Mouse (Mus musculus): ENCODE measurements at regions not wholly inside any gene's neighbourhood (a gene's known extent, or its start where the extent isn't known, plus 50 kb on each side); places are given as distances from the start of the nearest gene placed in this dataset.

DNA sequence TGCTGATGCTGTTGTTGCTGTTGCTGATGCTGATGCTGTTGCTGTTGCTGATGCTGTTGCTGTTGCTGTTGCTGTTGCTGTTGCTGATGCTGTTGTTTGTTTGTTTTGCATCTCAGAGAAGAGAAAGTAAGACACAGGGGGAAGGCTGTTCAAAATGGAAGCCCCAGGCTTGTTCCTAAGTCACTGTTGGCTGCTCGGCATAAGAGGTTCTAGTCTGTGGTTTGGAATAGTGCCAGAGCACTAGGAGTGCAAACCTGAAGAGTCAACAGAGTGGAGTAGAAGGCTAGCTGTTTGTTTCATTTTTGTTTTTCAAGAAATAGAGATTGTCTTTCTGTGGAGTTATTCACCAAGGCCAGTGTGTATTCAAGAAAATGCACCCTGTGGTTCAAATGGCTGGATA lies 75.1 kb upstream of the Nkx2-2 start:
- Histone ChIP-seq H3K4me3 (no peak overlapping the region), H3K27me3 (ENCODE audit: insufficient read depth, poor library complexity, severe bottlenecking) (no peaks in the 10 kb centered on the region), H3K36me3 (no peaks in the 10 kb centered on the region), H3K9me3 (no peaks in the 10 kb centered on the region), H3K27ac (no peak overlapping the region), H3K4me1 (replicated peaks) (no peaks in the 10 kb centered on the region)
- 92% methylated on average over 1 of the region's 1 CpGs for WGBS
- DNase-seq (ENCODE audit: low spot score) = no peak

DNA sequence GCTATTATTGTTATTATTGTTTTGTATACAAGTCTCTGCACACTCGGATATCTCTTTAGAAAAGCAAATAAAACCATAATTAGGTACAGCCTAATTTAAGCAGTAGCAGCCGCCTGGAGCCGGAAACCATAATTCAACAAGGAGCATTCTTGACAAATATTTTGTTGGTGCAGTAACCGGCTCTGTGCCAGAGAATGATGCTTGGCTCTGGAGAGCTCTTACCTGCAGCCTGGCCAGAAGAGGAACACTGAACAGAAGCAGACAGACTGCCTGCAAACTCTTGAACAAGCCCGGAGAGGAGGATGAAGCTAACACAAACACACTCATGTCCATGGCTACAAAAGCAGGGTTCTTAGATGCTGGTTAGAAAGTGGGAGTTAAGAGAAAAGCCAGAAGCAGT lies 73.9 kb upstream of the Nkx2-2 start:
- DNase-seq (ENCODE audit: low spot score) = no peak
- Histone ChIP-seq H3K27ac (no peak overlapping the region), H3K4me3 (no peak overlapping the region), H3K27me3 (ENCODE audit: insufficient read depth, poor library complexity, severe bottlenecking) (no peaks in the 10 kb centered on the region), H3K36me3 (no peaks in the 10 kb centered on the region), H3K9me3 (no peaks in the 10 kb centered on the region), H3K4me1 (replicated peaks) (no peaks in the 10 kb centered on the region)
- 87% methylated on average over 5 of the region's 5 CpGs for WGBS

DNA sequence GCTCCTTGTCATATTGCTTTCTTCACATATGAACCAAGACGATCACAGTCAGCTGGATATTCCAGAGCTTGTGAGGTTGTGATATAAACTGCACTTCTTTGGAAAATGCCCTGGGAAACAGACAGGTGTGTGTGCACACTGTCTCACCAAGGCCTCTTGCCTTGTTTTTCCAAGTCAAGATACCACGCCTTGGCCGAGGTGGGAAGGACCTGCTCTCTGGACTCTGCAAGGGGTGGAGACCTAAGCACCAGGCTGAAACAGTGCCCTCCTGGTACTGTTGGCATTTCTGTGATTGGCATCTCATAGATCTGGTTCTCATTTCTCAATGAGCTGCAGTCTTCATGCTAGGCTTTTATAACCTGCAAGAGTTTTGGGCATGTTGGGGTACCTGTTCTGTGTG lies 73.2 kb upstream of the Nkx2-2 start:
- H3K4me1 ChIP-seq (replicated peaks) = no peaks in the 10 kb centered on the region
- DNase-seq (ENCODE audit: low spot score) = no peak
- no peaks in the 10 kb centered on the region for H3K9me3 ChIP-seq
- H3K27me3 ChIP-seq (ENCODE audit: insufficient read depth, poor library complexity, severe bottlenecking) = no peaks in the 10 kb centered on the region
- no peaks in the 10 kb centered on the region for H3K36me3 ChIP-seq
- WGBS = 96% methylated on average over 3 of the region's 3 CpGs
- no peak overlapping the region for H3K4me3 ChIP-seq
- no peak overlapping the region for H3K27ac ChIP-seq

DNA sequence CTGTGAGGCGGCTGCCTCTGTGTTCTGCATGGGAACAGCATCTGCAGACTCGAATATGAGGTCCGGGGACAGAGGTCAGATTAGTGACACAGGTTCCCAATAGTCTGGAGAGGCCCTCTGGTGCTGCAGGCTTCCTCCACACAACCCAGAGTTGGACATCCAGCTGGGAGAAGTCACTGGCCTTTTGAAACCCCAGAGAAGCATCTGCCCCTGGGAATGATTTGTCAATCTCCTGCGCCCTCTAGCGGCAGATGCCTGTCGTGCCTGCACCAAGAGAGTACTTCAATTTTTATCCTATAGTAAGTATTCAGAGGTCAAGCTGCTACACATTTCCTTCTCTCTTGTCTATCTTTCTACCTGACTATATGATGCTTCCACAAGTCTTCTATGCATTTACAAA lies 62.7 kb upstream of the Nkx2-2 start:
- peaks cover 4% of the 10 kb centered on the region; the same call in 1 of the 2 replicates for H3K4me1 ChIP-seq (replicated peaks)
- H3K4me3 ChIP-seq = no peak overlapping the region
- DNase-seq (ENCODE audit: low spot score) = peak; percentile 80
- no peaks in the 10 kb centered on the region for H3K36me3 ChIP-seq
- H3K9me3 ChIP-seq = no peaks in the 10 kb centered on the region
- H3K27ac ChIP-seq = no peak overlapping the region
- WGBS = 18% methylated on average over 6 of the region's 6 CpGs
- H3K27me3 ChIP-seq (ENCODE audit: insufficient read depth, poor library complexity, severe bottlenecking) = peaks cover 25% of the 10 kb centered on the region

DNA sequence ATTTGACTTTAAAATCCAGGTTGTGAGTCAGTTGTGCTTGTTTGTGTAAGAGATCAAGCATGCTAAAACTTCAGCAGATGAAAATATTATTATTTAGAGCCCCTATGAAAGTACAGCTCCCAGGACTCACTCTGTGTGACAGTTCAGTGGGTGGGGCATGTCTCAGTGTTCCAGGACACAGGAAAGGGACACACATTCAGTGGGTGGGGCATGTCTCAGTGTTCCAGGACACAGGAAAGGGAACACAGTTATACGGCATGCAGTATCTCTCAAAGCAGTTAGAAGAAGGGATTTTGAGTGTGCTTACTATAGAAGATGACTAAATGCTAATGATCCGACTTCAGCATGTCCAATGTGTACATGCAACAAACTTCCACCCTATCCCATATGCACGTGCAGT lies 60.9 kb upstream of the Nkx2-2 start:
- H3K9me3 ChIP-seq = no peaks in the 10 kb centered on the region
- 80% methylated on average over 3 of the region's 3 CpGs for WGBS
- H3K36me3 ChIP-seq = no peaks in the 10 kb centered on the region
- no peak overlapping the region for H3K4me3 ChIP-seq
- peaks cover 28% of the 10 kb centered on the region for H3K27me3 ChIP-seq (ENCODE audit: insufficient read depth, poor library complexity, severe bottlenecking)
- H3K4me1 ChIP-seq (replicated peaks) = peaks cover 4% of the 10 kb centered on the region; the same call in 1 of the 2 replicates
- no peak overlapping the region for H3K27ac ChIP-seq
- DNase-seq (ENCODE audit: low spot score) = no peak

DNA sequence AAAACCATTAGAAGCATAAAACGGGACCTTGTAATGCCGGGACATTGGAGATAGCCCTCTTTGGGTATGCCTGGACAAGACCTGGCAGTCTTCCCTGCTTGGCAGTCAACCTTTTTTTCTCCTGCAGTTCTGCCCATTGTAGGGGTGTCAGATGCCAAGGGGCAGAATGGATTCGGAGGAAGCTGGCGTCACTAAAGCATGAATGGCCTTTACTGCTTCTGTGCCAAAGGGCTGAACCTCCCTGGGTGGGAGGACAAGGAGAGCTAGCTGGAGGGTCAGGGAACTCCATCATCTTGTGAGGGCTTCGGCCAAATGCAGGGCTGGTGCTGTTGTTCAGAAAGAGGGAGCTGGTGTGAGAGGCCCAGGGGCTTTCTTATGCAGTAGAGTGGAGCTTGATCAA lies 60.1 kb upstream of the Nkx2-2 start:
- H3K4me1 ChIP-seq (replicated peaks) = peaks cover 4% of the 10 kb centered on the region; the same call in 1 of the 2 replicates
- WGBS = 43% methylated on average over 5 of the region's 5 CpGs
- no peak overlapping the region for H3K4me3 ChIP-seq
- H3K36me3 ChIP-seq = no peaks in the 10 kb centered on the region
- DNase-seq (ENCODE audit: low spot score) = no peak
- peaks cover 26% of the 10 kb centered on the region for H3K27me3 ChIP-seq (ENCODE audit: insufficient read depth, poor library complexity, severe bottlenecking)
- H3K9me3 ChIP-seq = no peaks in the 10 kb centered on the region
- no peak overlapping the region for H3K27ac ChIP-seq

DNA sequence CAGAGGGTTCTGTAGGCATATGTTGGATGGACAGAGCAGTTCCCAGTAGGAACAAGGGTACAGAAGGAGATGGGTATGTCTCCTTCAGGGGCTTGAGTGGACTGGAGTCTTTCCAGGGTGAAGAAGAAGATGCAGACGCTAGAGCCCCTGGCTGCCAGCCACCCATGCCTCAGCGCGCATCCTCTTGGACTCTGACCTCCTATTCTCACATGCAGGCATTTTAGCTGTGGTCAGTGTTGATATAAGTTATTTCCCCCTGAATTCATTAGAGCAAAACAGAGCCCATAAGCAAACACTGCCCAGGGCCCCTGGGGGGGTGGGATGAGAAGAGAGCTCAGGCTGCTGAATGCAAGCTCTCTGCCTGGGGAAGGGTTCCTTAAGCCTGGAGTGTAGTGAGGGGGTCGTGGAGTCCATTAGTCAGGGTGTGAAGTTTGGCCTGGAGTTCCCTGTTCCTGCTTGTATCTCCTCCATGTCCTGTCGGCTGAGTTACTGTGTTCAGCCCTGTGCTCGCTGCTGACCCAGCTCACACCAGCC lies 54.0 kb upstream of the Nkx2-2 start:
- WGBS = 87% methylated on average over 6 of the region's 6 CpGs
- peaks cover 19% of the 10 kb centered on the region for H3K27me3 ChIP-seq (ENCODE audit: insufficient read depth, poor library complexity, severe bottlenecking)
- no peaks in the 10 kb centered on the region for H3K9me3 ChIP-seq
- H3K27ac ChIP-seq = no peak overlapping the region
- DNase-seq (ENCODE audit: low spot score) = no peak
- 0 out of 2 replicates have a peak, but pooled peaks cover 3% of the 10 kb centered on the region for H3K4me1 ChIP-seq (replicated peaks)
- no peak overlapping the region for H3K4me3 ChIP-seq
- H3K36me3 ChIP-seq = no peaks in the 10 kb centered on the region

DNA sequence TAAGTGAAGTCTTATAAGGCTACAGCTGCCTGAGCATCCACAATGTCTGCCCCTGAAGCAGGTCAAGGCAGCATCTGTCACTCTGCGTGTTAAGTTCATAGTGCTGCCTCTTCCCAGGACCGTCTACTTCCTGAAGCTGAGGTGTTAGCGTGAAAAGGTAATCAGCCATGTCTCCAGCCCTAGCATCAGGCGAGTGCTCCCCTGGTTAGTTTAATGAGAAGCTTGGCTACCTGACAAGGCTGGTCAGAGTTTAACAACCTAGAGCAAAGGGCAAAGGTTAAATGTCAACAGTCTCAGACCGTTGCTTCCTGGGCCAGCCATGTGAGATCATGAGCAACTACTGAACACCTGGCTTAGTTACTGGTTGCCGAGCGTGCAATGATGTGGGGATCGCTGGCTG lies 53.2 kb upstream of the Nkx2-2 start:
- no peak overlapping the region for H3K27ac ChIP-seq
- no peak for DNase-seq (ENCODE audit: low spot score)
- no peak overlapping the region for H3K4me3 ChIP-seq
- 0 out of 2 replicates have a peak, but pooled peaks cover 3% of the 10 kb centered on the region for H3K4me1 ChIP-seq (replicated peaks)
- WGBS = 86% methylated on average over 8 of the region's 8 CpGs
- no peaks in the 10 kb centered on the region for H3K9me3 ChIP-seq
- H3K27me3 ChIP-seq (ENCODE audit: insufficient read depth, poor library complexity, severe bottlenecking) = peaks cover 19% of the 10 kb centered on the region
- no peaks in the 10 kb centered on the region for H3K36me3 ChIP-seq

DNA sequence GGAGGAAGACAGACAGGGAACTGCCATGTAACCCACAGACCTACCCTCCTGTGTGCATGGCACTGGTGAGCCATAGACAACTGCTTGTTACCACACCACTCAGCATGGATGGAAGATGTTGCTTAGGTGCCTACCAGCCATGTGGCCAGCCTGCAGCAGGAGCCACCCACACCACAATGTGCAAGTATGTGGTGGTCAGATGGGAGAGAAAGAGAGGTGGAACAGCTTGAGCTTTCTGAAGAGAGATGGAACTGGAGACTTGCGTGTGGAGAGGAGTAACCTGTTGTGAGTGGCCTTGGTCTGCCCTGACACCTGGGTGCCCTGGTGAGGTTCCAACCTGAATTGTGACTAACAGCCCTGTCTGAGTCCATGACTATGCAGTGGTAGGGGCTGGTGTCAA lies 50.4 kb upstream of the Nkx2-2 start:
- DNase-seq (ENCODE audit: low spot score) = no peak
- Histone ChIP-seq H3K9me3 (no peaks in the 10 kb centered on the region), H3K27me3 (ENCODE audit: insufficient read depth, poor library complexity, severe bottlenecking) (peaks cover 16% of the 10 kb centered on the region), H3K36me3 (no peaks in the 10 kb centered on the region), H3K27ac (no peak overlapping the region), H3K4me1 (replicated peaks) (0 out of 2 replicates have a peak, but pooled peaks cover 3% of the 10 kb centered on the region), H3K4me3 (no peak overlapping the region)
- 94% methylated on average over 1 of the region's 1 CpGs for WGBS
